Mouse (Mus musculus) CD4-positive naive resting alpha-beta T cell, adult 57 days (primary cell): Measurements from ENCODE around the gene Gm21962. TPM values are rescaled to one million over a fixed set of nuclear protein-coding genes. Genes with fewer than 3 reads are reported as not detected.

Experiments used
- total RNA-seq: library from RNA; stranded (reverse); gene quantifications from one replicate; pipeline ENCODE4 v1.2.4, GENCODE M21; 2023

Gene Gm21962
- not detected for total RNA-seq

DNA sequence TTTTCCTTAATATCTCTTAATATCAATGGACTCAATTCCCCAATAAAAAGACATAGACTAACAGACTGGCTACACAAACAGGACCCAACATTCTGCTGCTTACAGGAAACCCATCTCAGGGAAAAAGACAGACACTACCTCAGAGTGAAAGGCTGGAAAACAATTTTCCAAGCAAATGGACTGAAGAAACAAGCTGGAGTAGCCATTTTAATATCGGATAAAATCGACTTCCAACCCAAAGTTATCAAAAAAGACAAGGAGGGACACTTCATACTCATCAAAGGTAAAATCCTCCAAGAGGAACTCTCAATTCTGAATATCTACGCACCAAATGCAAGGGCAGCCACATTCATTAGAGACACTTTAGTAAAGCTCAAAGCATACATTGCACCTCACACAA is at the start of gene Gm21962:
TSS of gene Gm21962 (plus strand) at position 301 of the 400 bp plus-strand sequence.

Other genes with a start within 250 kb of the Gm21962 start
- not detected for gene Ddit4l, start 49.9 kb upstream of the Gm21962 start, total RNA-seq
- 190 TPM for gene H2afz, start 193.0 kb downstream of the Gm21962 start, total RNA-seq
- gene Dnajb14, start 196.2 kb downstream of the Gm21962 start, total RNA-seq: 6.4 TPM
- gene Lamtor3, start 247.0 kb downstream of the Gm21962 start, total RNA-seq: 52.4 TPM